Mouse (Mus musculus): ENCODE results near the gene Vegfc. TPM values are rescaled to one million over a fixed set of nuclear protein-coding genes. Genes with fewer than 3 reads are reported as not detected.

The Vegfc gene
- polyA plus RNA-seq, 1 experiment: 2.3 TPM

DNA sequence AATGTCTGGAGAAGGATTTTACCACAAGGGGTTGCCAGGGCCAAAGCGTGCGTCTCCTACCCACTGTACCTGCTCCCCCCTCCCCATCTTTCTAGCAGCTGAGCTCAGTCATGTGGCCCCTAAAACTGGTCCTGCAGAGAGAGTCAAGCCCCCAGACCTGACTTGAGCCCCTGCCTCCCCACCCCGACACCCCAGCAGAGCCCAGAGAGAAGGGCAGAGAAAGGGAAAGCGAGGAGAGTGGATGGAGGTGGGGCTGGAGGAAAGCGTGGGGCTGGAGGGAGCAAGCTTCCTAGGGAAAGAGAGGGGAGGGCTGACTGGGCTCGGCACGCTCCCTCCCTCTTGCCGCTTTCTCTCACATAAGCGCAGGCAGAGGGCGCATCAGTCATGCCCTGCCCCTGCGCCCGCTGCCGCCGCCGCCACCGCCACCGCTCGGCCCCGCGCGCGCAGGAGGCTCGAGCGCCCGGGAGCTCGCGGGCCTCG is 575 bp upstream of the Vegfc start:
- Histone ChIP-seq H3K36me3 (ENCODE audit: control insufficient read depth, insufficient read depth, low read length) (no peaks in the 10 kb centered on the region), H3K27ac (ENCODE audit: insufficient read depth, low read depth, low read length) (no peak overlapping the region), H3K27me3 (replicated peaks; ENCODE audit: control insufficient read depth, insufficient read depth, low read length) (no peaks in the 10 kb centered on the region), H3K4me1 (ENCODE audit: control insufficient read depth, insufficient read depth, low read length) (0 out of 2 replicates have a peak, but pooled peaks cover 3% of the 10 kb centered on the region), H3K4me3 (ENCODE audit: insufficient read depth, low read depth, low read length) (peak overlapping the region; percentile 93)
- peak; percentile 68 for DNase-seq
- 5% methylated on average over 17 of the region's 28 CpGs for WGBS
- TF ChIP-seq POLR2A (IDR thresholded peaks at IDR 0.05; ENCODE audit: low read depth, low read length) (peak; percentile 13), CTCF (conservative IDR thresholded peaks at IDR 0.05; ENCODE audit: insufficient read depth, insufficient read length, low read depth, low read length) (peak; percentile 49)

DNA sequence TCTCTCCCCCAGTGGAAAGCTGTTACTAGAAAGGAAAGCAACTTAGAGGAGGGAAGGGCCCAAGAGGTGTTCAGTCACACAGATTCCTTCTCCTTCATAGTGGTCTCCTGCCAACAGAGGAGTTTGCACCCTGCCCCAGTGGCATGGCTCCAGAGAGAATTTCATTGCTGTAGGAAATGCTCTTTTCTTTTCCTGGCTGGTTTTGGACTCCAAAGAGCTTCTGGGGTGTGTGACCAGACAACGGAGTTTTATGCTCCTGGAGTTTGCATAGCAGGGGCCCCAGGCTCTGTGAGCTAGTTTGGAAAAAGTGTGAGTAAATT is 675 bp downstream of the Vegfc start:
- WGBS: 2% methylated on average over 1 of the region's 1 CpGs
- Histone ChIP-seq H3K36me3 (ENCODE audit: control insufficient read depth, insufficient read depth, low read length) (no peaks in the 10 kb centered on the region), H3K27me3 (replicated peaks; ENCODE audit: control insufficient read depth, insufficient read depth, low read length) (no peaks in the 10 kb centered on the region), H3K4me3 (ENCODE audit: insufficient read depth, low read depth, low read length) (peak overlapping the region; percentile 93; the same call in 1 of the 2 replicates), H3K27ac (ENCODE audit: insufficient read depth, low read depth, low read length) (peak overlapping the region; percentile 97), H3K4me1 (ENCODE audit: control insufficient read depth, insufficient read depth, low read length) (0 out of 2 replicates have a peak, but pooled peaks cover 3% of the 10 kb centered on the region)
- DNase-seq: peak; percentile 84
- TF ChIP-seq CTCF (conservative IDR thresholded peaks at IDR 0.05; ENCODE audit: insufficient read depth, insufficient read length, low read depth, low read length) (no peak), POLR2A (IDR thresholded peaks at IDR 0.05; ENCODE audit: low read depth, low read length) (no peak)

DNA sequence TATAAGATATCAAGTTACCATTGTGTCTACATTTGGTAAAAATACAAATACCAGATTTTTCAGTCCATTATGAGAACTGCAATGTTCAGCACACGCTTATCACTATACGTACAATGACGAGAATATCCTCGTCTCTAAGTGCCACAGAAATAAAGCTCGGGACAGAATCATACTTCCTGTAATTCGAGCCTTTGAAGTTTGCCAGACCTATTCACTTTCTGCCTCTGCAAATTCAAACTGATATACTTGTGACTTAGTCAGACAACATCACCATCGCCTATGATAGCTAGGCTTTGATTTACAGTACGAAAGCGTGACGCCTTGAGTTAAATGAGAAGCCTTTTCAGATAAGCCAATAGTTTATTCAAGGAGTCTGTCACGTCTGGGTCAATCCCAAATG is 1.6 kb downstream of the Vegfc start:
- Histone ChIP-seq H3K27ac (ENCODE audit: insufficient read depth, low read depth, low read length) (no peak overlapping the region), H3K27me3 (replicated peaks; ENCODE audit: control insufficient read depth, insufficient read depth, low read length) (no peaks in the 10 kb centered on the region), H3K4me3 (ENCODE audit: insufficient read depth, low read depth, low read length) (no peak overlapping the region), H3K36me3 (ENCODE audit: control insufficient read depth, insufficient read depth, low read length) (no peaks in the 10 kb centered on the region), H3K4me1 (ENCODE audit: control insufficient read depth, insufficient read depth, low read length) (0 out of 2 replicates have a peak, but pooled peaks cover 3% of the 10 kb centered on the region)
- whole genome bisulfite sequencing: 50% methylated on average over 11 of the region's 11 CpGs
- TF ChIP-seq CTCF (conservative IDR thresholded peaks at IDR 0.05; ENCODE audit: insufficient read depth, insufficient read length, low read depth, low read length): no peak
- TF ChIP-seq POLR2A (IDR thresholded peaks at IDR 0.05; ENCODE audit: low read depth, low read length): no peak
- no peak for DNase-seq

DNA sequence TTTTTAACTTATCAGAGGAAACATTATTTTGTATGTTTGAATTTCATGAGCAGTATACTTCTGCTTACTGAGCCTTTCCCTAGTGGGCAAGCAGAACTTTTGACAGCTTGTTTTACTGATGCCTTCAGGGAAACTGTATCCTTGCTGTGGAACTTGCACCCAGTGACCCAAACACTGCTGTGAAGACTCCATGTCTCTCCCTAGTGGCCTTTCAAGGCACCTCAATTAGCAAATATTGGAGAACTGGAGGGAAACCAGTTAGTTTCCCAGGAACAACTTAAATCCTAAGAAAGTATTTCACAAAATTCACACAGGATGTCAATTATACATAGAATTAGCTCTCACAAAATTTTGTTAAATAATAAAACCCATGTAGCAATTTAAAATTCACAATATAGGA is 2.2 kb downstream of the Vegfc start:
- no peak overlapping the region for H3K27ac ChIP-seq (ENCODE audit: insufficient read depth, low read depth, low read length)
- H3K27me3 ChIP-seq (replicated peaks; ENCODE audit: control insufficient read depth, insufficient read depth, low read length): no peaks in the 10 kb centered on the region
- DNase-seq: peak; percentile 21
- no peaks in the 10 kb centered on the region for H3K36me3 ChIP-seq (ENCODE audit: control insufficient read depth, insufficient read depth, low read length)
- H3K4me3 ChIP-seq (ENCODE audit: insufficient read depth, low read depth, low read length): no peak overlapping the region
- H3K4me1 ChIP-seq (ENCODE audit: control insufficient read depth, insufficient read depth, low read length): 0 out of 2 replicates have a peak, but pooled peaks cover 3% of the 10 kb centered on the region
- TF ChIP-seq CTCF (conservative IDR thresholded peaks at IDR 0.05; ENCODE audit: insufficient read depth, insufficient read length, low read depth, low read length): peak; percentile 48
- TF ChIP-seq POLR2A (IDR thresholded peaks at IDR 0.05; ENCODE audit: low read depth, low read length): no peak

DNA sequence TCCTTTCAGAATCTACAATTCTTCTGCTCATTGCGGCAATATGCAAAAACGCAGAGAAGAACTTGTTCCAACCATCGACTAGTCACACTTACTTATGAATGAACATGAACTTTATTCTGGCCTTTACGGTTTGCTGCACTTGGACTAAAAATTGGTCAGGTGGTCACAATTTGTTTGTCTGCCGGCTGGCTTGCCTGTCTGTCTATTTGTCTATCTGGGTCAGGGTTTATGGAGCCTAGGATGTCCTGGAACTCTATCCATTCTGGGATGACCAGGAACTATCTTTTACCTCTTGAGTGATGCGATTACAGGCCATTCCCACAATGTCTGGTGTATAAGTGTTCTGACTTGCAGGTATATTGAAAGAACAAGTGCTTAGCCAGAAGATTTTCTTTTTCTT is 8.5 kb downstream of the Vegfc start:
- WGBS: 39% methylated on average over 6 of the region's 6 CpGs
- no peaks in the 10 kb centered on the region for H3K36me3 ChIP-seq (ENCODE audit: control insufficient read depth, insufficient read depth, low read length)
- TF ChIP-seq CTCF (conservative IDR thresholded peaks at IDR 0.05; ENCODE audit: insufficient read depth, insufficient read length, low read depth, low read length) (no peak), POLR2A (IDR thresholded peaks at IDR 0.05; ENCODE audit: low read depth, low read length) (no peak)

DNA sequence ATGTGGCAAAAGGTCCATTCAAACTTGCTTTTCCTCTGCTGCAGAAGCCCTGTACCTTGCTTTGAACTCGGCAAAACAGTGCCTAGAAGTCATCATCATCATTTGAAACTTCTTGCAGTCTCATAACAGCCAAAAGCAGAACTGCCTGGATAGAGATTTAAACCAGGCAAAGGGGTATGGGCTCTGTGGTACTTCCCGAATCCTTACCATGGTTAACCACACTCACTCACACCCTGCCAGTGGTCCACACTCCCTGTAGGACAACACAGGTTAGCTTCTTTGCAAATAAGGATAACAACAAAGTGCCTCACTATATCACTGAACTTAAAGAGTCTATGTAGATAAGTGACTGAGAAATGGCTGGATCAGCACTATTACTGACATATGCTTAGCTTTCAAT is 9.7 kb downstream of the Vegfc start:
- Histone ChIP-seq H3K4me3 (ENCODE audit: insufficient read depth, low read depth, low read length) (no peak overlapping the region), H3K4me1 (ENCODE audit: control insufficient read depth, insufficient read depth, low read length) (no peaks in the 10 kb centered on the region), H3K27me3 (replicated peaks; ENCODE audit: control insufficient read depth, insufficient read depth, low read length) (no peaks in the 10 kb centered on the region), H3K36me3 (ENCODE audit: control insufficient read depth, insufficient read depth, low read length) (no peaks in the 10 kb centered on the region), H3K27ac (ENCODE audit: insufficient read depth, low read depth, low read length) (no peak overlapping the region)
- WGBS: 88% methylated on average over 2 of the region's 2 CpGs
- no peak for DNase-seq
- TF ChIP-seq CTCF (conservative IDR thresholded peaks at IDR 0.05; ENCODE audit: insufficient read depth, insufficient read length, low read depth, low read length) (no peak), POLR2A (IDR thresholded peaks at IDR 0.05; ENCODE audit: low read depth, low read length) (no peak)

More for the DNA sequence above, 8.5 kb downstream of the Vegfc start:
- DNase-seq: peak; percentile 85
- Histone ChIP-seq H3K27me3 (replicated peaks; ENCODE audit: control insufficient read depth, insufficient read depth, low read length) (no peaks in the 10 kb centered on the region), H3K4me1 (ENCODE audit: control insufficient read depth, insufficient read depth, low read length) (no peaks in the 10 kb centered on the region), H3K27ac (ENCODE audit: insufficient read depth, low read depth, low read length) (no peak overlapping the region), H3K4me3 (ENCODE audit: insufficient read depth, low read depth, low read length) (no peak overlapping the region)

DNA sequence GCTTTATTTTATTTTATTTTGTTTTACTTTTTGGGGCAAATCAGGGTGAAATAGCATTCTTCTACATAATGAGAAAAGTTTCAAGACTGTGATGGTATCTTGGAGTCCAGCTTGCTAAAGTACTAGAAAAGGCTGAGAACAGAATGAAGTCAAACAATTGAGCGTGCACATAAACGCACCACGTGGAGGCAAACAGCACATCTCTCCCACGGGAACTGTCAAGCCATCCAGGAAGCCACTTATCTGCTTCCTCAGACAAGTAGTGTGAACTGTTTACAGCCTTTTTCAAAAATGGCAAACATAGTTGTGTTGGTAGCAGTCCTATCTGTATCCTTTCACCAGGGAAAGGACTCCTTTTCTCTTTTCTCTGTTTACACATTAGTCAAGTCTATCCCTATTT is 11.8 kb downstream of the Vegfc start:
- no peak for DNase-seq

More for the DNA sequence above, 11.8 kb downstream of the Vegfc start:
- Histone ChIP-seq H3K27ac (ENCODE audit: insufficient read depth, low read depth, low read length) (no peak overlapping the region), H3K4me1 (ENCODE audit: control insufficient read depth, insufficient read depth, low read length) (no peaks in the 10 kb centered on the region), H3K4me3 (ENCODE audit: insufficient read depth, low read depth, low read length) (no peak overlapping the region), H3K27me3 (replicated peaks; ENCODE audit: control insufficient read depth, insufficient read depth, low read length) (no peaks in the 10 kb centered on the region), H3K36me3 (ENCODE audit: control insufficient read depth, insufficient read depth, low read length) (no peaks in the 10 kb centered on the region)
- TF ChIP-seq CTCF (conservative IDR thresholded peaks at IDR 0.05; ENCODE audit: insufficient read depth, insufficient read length, low read depth, low read length) (no peak), POLR2A (IDR thresholded peaks at IDR 0.05; ENCODE audit: low read depth, low read length) (no peak)
- 46% methylated on average over 4 of the region's 4 CpGs for WGBS
